Mouse (Mus musculus) spleen, adult 2 months (tissue): ENCODE measurements around the gene Hmga2. TPM values are rescaled to one million over a fixed set of nuclear protein-coding genes. Genes with fewer than 3 reads are reported as not detected.
"Not testable (repeated sequence)": the region's sequence is repeated elsewhere in the genome, so short reads cannot be mapped to it uniquely, and the experiment has no call there.

Experiments used
- DNase-seq, 2 experiments: peaks; one replicate each; pipeline versions ENCODE4 v3.0.0 to v3.0.0-alpha.2; 2012 to 2021; ENCODE audit warnings: low spot score in 2 of 2, low read depth in 1 of 2
- H3K27ac ChIP-seq: fragments of 200-500 bp; 2 replicates; pipeline ENCODE4 v1.5.1; 2012; ENCODE audit warnings: low read length, inconsistent platforms; ENCODE audit not compliant: insufficient read depth
- H3K27me3 ChIP-seq: fragments of 200-500 bp; 2 replicates; pipeline ENCODE4 v1.6.1; 2012; ENCODE audit warnings: mild to moderate bottlenecking, moderate library complexity, low read length, inconsistent platforms; ENCODE audit not compliant: control insufficient read depth, insufficient read depth
- H3K36me3 ChIP-seq: fragments of 200-500 bp; 2 replicates; pipeline ENCODE4 v1.6.1; 2012; ENCODE audit warnings: mild to moderate bottlenecking, low read length, inconsistent platforms; ENCODE audit not compliant: control insufficient read depth, insufficient read depth
- H3K4me1 ChIP-seq: fragments of 200-500 bp; 2 replicates; pipeline ENCODE4 v1.6.1; 2011; ENCODE audit warnings: inconsistent platforms; ENCODE audit not compliant: control insufficient read depth, insufficient read depth, insufficient read length
- H3K4me3 ChIP-seq: fragments of 200-500 bp; 2 replicates; pipeline ENCODE4 v1.5.1; 2011; ENCODE audit warnings: mild to moderate bottlenecking, inconsistent platforms; ENCODE audit not compliant: insufficient read depth, insufficient read length; ENCODE audit errors: extremely low read depth
- CTCF ChIP-seq: fragments of 200-500 bp; IDR thresholded peaks from 2 replicates; pipeline ENCODE4 v1.5.1; 2011; ENCODE audit warnings: mild to moderate bottlenecking, inconsistent platforms; ENCODE audit not compliant: insufficient read depth, insufficient read length, insufficient replicate concordance; ENCODE audit errors: extremely low read depth
- POLR2A ChIP-seq: fragments of 200-500 bp; IDR thresholded peaks from 2 replicates; pipeline ENCODE4 v1.6.1; 2011; ENCODE audit warnings: low read depth, low read length, inconsistent platforms
- WGBS: fragments of 180-500 bp; shearing (Covaris S2); methylation state at CpG from one replicate; pipeline ENCODE4 v1.1.7; 2018; 5-methylcytosine and 5-hydroxymethylcytosine counted together
- polyA plus RNA-seq: library from polyadenylated mRNA; depleted of rRNA; stranded (reverse); fragments of >200 nt; gene quantifications from 2 replicates; pipeline ENCODE4 v1.2.3, GENCODE M21; 2012

The Hmga2 gene
- polyA plus RNA-seq, 1 experiment: not detected

DNA sequence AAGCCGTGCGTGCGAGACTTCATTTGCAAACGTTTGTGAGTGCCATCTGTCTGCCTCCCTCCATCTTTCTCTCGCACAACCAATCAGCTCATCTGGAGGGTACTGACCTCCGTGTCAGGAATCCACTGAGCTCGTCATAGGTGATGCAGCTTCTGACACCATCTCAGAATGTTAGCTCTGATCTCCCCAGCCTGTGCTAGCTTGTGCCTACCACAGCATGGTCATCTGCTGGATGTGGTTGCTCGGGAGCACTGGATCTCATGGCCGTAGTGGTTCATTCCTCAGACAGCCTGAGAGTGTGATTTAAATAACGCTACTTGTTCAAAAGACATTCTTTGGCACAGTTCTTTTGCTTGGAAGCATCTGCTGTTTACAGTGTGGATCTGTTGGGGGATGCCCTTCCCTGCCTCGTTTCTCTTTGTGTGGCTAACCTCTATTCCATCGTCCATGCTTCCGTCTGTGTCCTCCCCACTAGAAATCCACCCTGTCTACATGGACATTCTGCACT is 121.7 kb downstream of the Hmga2 start:
- no peaks in the 10 kb centered on the region for H3K36me3 ChIP-seq
- TF ChIP-seq POLR2A: no peak
- no peak for TF ChIP-seq CTCF
- H3K27ac ChIP-seq: no peak overlapping the region
- no peak overlapping the region for H3K4me3 ChIP-seq
- no peaks in the 10 kb centered on the region for H3K4me1 ChIP-seq
- WGBS: 79% methylated on average over 13 of the region's 13 CpGs
- DNase-seq: no peak
- no peaks in the 10 kb centered on the region for H3K27me3 ChIP-seq

DNA sequence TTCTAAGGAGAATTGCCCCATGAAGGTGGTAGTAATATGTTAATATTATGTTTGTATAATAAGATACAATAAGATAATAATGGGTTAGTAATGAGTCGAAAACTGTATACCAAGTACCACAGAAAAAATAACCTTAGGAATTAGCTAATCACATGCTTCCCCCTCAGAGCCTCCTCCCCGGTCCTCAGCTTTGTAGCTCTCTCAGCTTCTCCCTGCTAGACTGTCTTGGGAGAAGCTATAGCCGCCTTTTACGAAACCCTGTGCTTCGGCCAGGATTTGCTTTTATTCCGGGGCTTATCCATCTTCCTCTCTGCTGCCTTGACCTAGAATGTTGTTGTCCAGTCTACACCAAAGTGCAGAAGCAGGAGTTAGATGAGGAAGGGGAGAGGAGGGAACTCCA is 130.9 kb downstream of the Hmga2 start:
- Histone ChIP-seq H3K27me3 (no peaks in the 10 kb centered on the region), H3K4me3 (no peak overlapping the region), H3K4me1 (no peaks in the 10 kb centered on the region), H3K27ac (no peak overlapping the region), H3K36me3 (no peaks in the 10 kb centered on the region)
- no peak for DNase-seq
- WGBS: 90% methylated on average over 6 of the region's 6 CpGs
- TF ChIP-seq POLR2A (no peak), CTCF (no peak)

DNA sequence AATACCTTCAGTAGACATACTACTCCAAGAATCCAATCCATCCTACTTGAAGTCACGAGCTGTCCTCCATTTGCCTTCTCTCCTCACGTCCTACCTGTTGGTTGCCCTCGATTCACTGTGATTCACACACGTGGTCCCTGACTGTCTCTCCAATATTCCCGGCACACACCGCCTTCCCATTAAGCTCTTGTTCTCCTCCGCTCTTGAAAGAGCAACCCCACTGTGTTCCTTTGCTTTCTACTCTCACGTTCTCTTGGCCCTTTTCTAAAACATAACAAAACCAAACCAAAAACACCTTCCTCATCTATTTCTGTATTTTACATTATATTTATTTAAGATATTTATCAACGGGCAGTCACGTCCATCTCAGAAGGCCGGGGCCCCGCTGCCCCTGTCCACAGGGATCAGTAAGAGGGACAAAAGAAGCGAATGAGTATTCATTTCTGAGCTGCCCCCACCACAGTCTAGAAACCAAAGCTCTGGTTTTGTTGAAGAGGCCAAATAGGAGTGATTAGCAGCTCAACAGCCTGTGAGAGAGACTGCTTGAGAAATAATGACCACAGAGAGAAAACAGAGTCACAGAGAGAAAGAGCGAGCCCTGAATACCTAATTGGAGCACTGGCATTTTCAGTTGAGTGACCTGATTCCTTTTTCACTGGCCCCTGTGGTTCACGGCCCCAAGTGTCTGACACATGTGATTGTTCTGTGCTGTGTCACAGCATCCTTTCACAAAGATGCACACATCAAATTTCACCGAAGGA is 131.5 kb downstream of the Hmga2 start:
- no peaks in the 10 kb centered on the region for H3K27me3 ChIP-seq
- H3K4me1 ChIP-seq: no peaks in the 10 kb centered on the region
- no peak overlapping the region for H3K27ac ChIP-seq
- no peak for TF ChIP-seq POLR2A
- no peak for TF ChIP-seq CTCF
- no peak overlapping the region for H3K4me3 ChIP-seq
- no peak for DNase-seq
- WGBS: 91% methylated on average over 16 of the region's 16 CpGs
- no peaks in the 10 kb centered on the region for H3K36me3 ChIP-seq

DNA sequence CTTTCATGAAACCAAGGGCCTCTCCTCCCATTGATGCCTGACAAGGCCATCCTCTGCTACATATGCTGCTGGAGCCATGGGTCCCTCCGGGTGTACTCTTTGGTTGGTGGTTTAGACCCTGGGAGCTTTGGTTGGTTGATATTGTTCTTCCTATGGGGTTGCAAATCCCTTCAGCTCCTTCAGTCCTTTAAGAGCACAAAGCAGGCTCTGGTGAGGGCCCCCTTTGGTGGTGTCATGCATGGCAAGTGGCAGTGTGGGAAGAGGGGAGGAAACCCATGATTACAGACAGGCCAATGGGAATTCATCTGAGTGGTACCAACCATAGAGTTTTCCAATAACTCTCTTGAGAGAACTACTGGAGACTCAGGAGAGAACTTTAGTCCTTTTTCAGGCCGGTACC is 136.4 kb downstream of the Hmga2 start:
- H3K27me3 ChIP-seq, H3K27ac ChIP-seq, H3K4me1 ChIP-seq, H3K36me3 ChIP-seq, DNase-seq, H3K4me3 ChIP-seq: not testable (repeated sequence)
- WGBS: 90% methylated on average over 2 of the region's 2 CpGs

DNA sequence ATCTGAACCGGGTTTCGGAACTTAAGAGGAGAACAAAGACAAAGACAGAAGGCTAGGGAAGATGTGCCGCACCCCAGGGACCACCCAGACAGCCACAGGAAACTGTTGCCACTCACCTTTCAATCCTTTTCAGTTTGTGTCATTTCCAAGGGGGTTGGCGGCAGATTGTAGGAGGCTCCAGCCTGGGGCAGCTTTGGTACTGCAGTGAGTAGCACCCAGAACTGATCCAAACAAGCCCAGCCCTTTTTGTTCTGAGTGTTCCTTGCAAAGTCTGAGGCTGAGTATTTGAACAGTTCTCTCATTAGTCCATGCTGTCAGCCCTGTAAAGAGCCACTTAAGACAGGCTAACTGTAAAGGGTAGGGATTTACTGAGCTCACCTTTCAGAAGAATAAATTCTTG is 136.9 kb downstream of the Hmga2 start:
- Histone ChIP-seq H3K4me1 (no peaks in the 10 kb centered on the region), H3K36me3 (no peaks in the 10 kb centered on the region), H3K4me3 (no peak overlapping the region), H3K27me3 (no peaks in the 10 kb centered on the region), H3K27ac (no peak overlapping the region)
- no peak for DNase-seq
- no peak for TF ChIP-seq POLR2A
- no peak for TF ChIP-seq CTCF
- 91% methylated on average over 4 of the region's 4 CpGs for WGBS

DNA sequence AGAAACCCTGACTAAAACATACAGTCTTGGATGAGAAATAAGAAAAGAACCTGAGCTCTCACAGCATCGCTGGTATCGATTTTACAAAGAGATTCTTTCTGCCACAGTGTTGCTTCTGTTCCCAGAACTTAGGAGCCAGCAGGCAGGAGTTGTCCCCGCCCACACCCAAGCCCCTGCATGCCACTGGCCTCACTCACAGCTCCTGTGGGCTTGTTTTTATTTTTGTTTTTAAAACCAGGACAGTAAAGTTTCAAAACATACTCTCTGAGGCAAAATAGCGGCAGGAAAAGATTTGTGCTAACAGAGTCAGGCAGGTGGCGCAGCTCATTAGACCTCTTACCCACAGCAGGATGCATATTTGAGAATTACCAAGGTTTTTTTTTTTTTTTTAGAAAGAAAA is 137.4 kb downstream of the Hmga2 start:
- H3K4me1 ChIP-seq: no peaks in the 10 kb centered on the region
- H3K36me3 ChIP-seq: no peaks in the 10 kb centered on the region
- DNase-seq: no peak
- H3K27me3 ChIP-seq: no peaks in the 10 kb centered on the region
- H3K4me3 ChIP-seq: no peak overlapping the region
- 86% methylated on average over 5 of the region's 5 CpGs for WGBS
- TF ChIP-seq POLR2A (no peak), CTCF (no peak)
- no peak overlapping the region for H3K27ac ChIP-seq

DNA sequence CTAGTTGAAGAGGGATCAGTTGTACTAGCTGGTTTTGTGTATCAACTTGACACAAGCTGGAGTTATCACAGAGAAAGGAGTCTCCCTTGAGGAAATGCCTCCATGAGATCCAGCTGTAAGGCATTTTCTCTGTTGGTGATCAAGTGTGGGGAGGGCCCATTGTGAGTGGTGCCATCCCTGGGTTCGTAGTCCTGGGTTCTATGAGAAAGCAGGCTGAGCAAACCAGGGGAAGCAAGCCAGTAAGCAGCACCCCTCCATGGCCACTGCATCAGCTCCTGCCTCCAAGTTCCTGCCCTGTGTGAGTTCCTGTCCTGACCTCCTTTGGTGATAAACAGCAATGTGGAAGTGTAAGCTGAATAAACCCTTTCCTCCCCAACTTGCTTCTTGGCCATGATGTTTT is 137.8 kb downstream of the Hmga2 start:
- not testable (repeated sequence) for H3K27me3 ChIP-seq, H3K4me3 ChIP-seq, H3K27ac ChIP-seq, H3K36me3 ChIP-seq, H3K4me1 ChIP-seq, DNase-seq
- WGBS: 90% methylated on average over 1 of the region's 1 CpGs
